Mouse (Mus musculus) midbrain, embryonic 15.5 days (tissue): ENCODE data around the gene Fgfr2. TPM values are rescaled to one million over a fixed set of nuclear protein-coding genes. Genes with fewer than 3 reads are reported as not detected.

ENCODE experiments used
- ATAC-seq: fragments of 200-750 bp; cut with Nextera tagmentation; replicated peaks from 2 replicates; pipeline ENCODE4 v1.8.0; 2017; ENCODE audit warnings: moderate TSS enrichment
- H3K27ac ChIP-seq: fragments of 300-500 bp; sonication (generic); 2 replicates; pipeline ENCODE4 v1.5.1; 2015; ENCODE audit warnings: mild to moderate bottlenecking, inconsistent platforms
- H3K27me3 ChIP-seq: fragments of 300-500 bp; sonication (generic); replicated peaks from 2 replicates; pipeline ENCODE4 v1.6.1; 2015; ENCODE audit warnings: inconsistent platforms
- H3K36me3 ChIP-seq: fragments of 300-500 bp; sonication (generic); replicated peaks from 2 replicates; pipeline ENCODE4 v1.6.1; 2015; ENCODE audit warnings: inconsistent platforms
- H3K4me1 ChIP-seq: fragments of 300-500 bp; sonication (generic); 2 replicates; pipeline ENCODE4 v1.6.1; 2015; ENCODE audit warnings: inconsistent platforms
- H3K4me2 ChIP-seq: fragments of 300-500 bp; sonication (generic); 2 replicates; pipeline ENCODE4 v1.6.1; 2015; ENCODE audit warnings: inconsistent platforms, mild to moderate bottlenecking, moderate library complexity
- H3K4me3 ChIP-seq: fragments of 300-500 bp; sonication (generic); 2 replicates; pipeline ENCODE4 v1.5.1; 2015; ENCODE audit warnings: mild to moderate bottlenecking, inconsistent platforms
- H3K9ac ChIP-seq: fragments of 300-500 bp; sonication (generic); 2 replicates; pipeline ENCODE4 v1.6.1; 2015; ENCODE audit warnings: mild to moderate bottlenecking, inconsistent platforms
- H3K9me3 ChIP-seq: fragments of 300-500 bp; sonication (generic); 2 replicates; pipeline ENCODE4 v1.6.1; 2016; ENCODE audit warnings: inconsistent platforms
- WGBS: fragments of 180-500 bp; shearing (Covaris S2); methylation state at CpG from one replicate; pipeline ENCODE4 v1.1.7; 2015; ENCODE audit warnings: mixed read lengths; 5-methylcytosine and 5-hydroxymethylcytosine counted together
- polyA plus RNA-seq: library from polyadenylated mRNA; unstranded; fragments of >200 nt; fragmentation: Nextera tagmentation; extraction: Ambion mirVana; gene quantifications from 2 replicates; pipeline ENCODE4 v1.2.1, GENCODE M21; 2015

Gene Fgfr2
- polyA plus RNA-seq, 1 experiment from 2014 or later: 23.3 TPM

DNA sequence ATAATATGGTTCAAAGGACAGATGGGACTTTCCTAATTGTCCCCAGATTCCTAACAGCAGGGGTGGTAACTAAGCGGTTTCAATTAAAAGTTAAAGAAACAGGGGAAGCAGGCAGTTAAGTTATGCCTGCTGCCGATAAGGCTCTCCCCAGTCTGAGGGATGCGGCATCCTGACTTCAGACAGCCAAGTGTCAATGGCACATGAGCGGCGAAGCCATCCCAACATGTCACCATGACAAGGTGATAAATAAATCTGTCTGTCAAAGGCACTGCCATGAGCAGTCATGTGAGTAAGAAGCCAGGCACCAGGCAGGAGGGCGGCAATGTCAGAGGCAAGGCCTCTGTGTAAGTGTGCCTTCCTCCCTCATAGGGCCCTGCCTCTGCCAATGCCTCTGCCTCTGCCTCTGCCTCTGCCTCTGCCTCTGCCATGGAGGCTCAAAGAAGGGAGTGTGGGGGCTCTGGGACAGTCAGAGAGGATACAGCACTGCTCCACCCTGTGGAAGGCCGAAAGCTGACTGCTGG is 55.8 kb downstream of the Fgfr2 start:
- Histone ChIP-seq H3K27ac (peak overlapping the region; percentile 28), H3K36me3 (no peaks in the 10 kb centered on the region), H3K27me3 (no peaks in the 10 kb centered on the region), H3K4me2 (no peak overlapping the region), H3K9me3 (no peaks in the 10 kb centered on the region), H3K9ac (no peak overlapping the region), H3K4me3 (no peak overlapping the region), H3K4me1 (peaks cover 49% of the 10 kb centered on the region)
- ATAC-seq: peak; percentile 41; the same call in 1 of the 2 replicates
- 37% methylated on average over 7 of the region's 7 CpGs for WGBS

DNA sequence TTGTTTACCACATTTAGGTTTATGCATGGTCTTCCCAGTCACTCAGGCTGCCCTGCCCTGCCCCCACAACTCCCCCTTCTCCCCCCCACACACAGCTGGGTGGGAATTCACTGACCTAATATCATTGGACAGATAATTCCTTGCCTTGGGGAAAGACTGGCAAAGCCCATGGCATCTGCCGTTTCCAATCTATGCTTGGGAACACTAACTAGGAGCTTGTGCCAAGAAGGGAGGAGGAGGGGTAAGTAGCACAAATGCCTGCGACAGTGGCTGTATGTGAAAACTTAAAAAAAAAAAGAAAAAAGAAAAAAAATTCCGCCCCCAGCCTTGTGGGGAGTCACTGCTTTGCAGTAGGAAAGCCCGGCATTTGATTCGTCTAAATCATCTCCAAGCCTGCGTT is 56.4 kb downstream of the Fgfr2 start:
- 14% methylated on average over 6 of the region's 6 CpGs for WGBS
- H3K4me3 ChIP-seq: no peak overlapping the region
- no peaks in the 10 kb centered on the region for H3K9me3 ChIP-seq
- H3K4me1 ChIP-seq: peaks cover 43% of the 10 kb centered on the region
- ATAC-seq: peak; percentile 27; the same call in 1 of the 2 replicates
- no peaks in the 10 kb centered on the region for H3K36me3 ChIP-seq
- no peaks in the 10 kb centered on the region for H3K27me3 ChIP-seq
- no peak overlapping the region for H3K9ac ChIP-seq
- H3K27ac ChIP-seq: peak overlapping the region; percentile 42
- no peak overlapping the region for H3K4me2 ChIP-seq

DNA sequence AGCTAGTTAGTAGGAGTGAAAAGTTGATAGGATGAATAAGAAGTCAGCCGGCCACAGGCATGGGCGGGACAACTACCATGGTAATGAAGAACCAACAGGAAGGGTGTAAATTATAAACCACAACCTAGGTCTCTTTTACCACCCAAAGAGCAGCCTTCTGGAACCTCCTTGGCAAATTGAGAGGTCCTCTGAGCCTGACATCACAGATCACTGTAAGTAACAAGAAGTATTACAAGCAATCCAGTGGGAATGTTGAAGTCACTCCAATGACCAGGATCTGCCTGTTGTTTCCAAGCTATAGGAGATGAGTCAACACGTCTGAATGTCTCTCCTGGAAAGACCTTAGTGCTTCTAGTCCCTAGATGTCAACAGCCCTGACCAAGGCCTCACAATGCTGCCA is 61.1 kb downstream of the Fgfr2 start:
- H3K27me3 ChIP-seq: no peaks in the 10 kb centered on the region
- WGBS: 94% methylated on average over 3 of the region's 3 CpGs
- H3K9ac ChIP-seq: no peak overlapping the region
- no peaks in the 10 kb centered on the region for H3K36me3 ChIP-seq
- no peak overlapping the region for H3K4me2 ChIP-seq
- H3K27ac ChIP-seq: no peak overlapping the region
- no peak overlapping the region for H3K4me3 ChIP-seq
- H3K9me3 ChIP-seq: no peaks in the 10 kb centered on the region
- ATAC-seq: no peak
- H3K4me1 ChIP-seq: peaks cover 31% of the 10 kb centered on the region

DNA sequence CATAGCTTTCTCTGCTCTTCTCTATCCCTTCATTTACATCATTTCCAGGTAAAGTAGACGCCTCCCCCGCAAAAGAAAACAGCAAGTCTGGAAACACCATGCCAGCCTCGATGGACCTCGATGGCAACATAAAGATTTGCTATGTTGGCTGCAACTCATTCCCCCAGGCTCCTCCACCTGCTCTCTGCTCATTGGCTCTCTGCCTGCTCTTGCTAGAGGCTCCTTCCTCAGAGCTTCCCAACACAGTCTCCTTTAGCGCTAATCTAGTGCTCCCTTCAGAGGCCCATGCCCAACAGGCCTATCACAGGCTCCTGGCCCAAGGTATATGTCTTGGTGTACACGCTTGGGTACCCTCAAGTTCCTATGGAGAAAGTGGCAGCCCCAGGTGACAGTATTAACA is 63.0 kb downstream of the Fgfr2 start:
- no peak overlapping the region for H3K4me2 ChIP-seq
- WGBS: 88% methylated on average over 6 of the region's 6 CpGs
- H3K9ac ChIP-seq: no peak overlapping the region
- no peak for ATAC-seq
- no peaks in the 10 kb centered on the region for H3K27me3 ChIP-seq
- no peak overlapping the region for H3K4me3 ChIP-seq
- H3K36me3 ChIP-seq: no peaks in the 10 kb centered on the region
- no peaks in the 10 kb centered on the region for H3K9me3 ChIP-seq
- H3K27ac ChIP-seq: no peak overlapping the region
- peaks cover 17% of the 10 kb centered on the region for H3K4me1 ChIP-seq

DNA sequence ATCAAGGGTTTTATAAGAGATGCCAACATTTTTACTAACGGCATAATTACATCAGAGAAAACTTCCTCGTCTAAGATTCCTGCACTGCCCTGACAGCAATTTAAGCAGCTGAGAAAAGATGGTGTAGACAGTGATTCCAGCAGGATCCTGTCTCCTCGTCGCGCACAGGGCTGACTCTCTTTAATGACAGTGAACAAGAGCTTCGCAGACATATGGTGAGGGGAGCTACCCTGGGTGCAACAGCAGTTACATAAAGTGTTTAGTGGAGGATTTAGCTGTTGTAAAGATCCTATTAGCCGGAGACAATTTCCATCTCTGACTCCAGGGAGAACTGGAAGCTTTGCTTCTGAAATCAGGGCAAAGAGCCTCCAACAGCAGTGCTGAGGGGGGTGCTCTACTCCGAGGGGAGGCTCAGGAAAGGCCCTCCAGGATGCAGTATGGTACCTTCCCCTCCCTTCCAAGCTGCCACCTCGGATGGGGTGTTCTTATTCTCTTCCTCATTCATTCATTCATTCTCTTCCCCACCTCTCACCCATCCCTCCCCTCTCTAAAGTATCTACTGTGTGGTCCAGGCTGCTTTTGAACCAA is 63.5 kb downstream of the Fgfr2 start:
- WGBS: 51% methylated on average over 9 of the region's 9 CpGs

DNA sequence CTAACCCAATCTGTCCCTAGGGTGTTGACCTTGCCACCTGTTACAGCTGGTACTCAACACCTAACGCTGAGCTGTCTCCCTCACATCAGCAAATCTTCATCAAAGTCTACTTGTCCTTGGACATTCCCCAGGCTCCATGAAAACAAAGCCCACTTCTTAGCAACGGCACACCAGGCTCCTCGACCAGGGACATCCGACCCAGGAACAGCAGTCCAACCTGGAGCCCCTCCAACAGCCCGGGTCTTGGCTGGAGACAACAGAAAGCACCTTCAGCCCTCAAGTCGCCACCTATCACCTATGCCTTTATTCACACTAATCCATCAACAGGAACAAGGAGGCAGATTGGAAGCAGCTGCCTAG is 64.0 kb downstream of the Fgfr2 start:
- Histone ChIP-seq H3K4me2 (no peak overlapping the region), H3K4me1 (peaks cover 17% of the 10 kb centered on the region), H3K27me3 (no peaks in the 10 kb centered on the region), H3K4me3 (no peak overlapping the region), H3K9me3 (no peaks in the 10 kb centered on the region), H3K9ac (no peak overlapping the region; the same call in 1 of the 2 replicates), H3K27ac (peak overlapping the region; percentile 17; the same call in 1 of the 2 replicates), H3K36me3 (no peaks in the 10 kb centered on the region)
- no peak for ATAC-seq
- WGBS: 75% methylated on average over 6 of the region's 6 CpGs

More for the DNA sequence above, 63.5 kb downstream of the Fgfr2 start:
- Histone ChIP-seq H3K27ac (peak overlapping the region; percentile 17; the same call in 1 of the 2 replicates), H3K27me3 (no peaks in the 10 kb centered on the region), H3K9ac (peak overlapping the region; percentile 9; the same call in 1 of the 2 replicates), H3K4me3 (no peak overlapping the region), H3K4me1 (peaks cover 17% of the 10 kb centered on the region), H3K36me3 (no peaks in the 10 kb centered on the region), H3K4me2 (no peak overlapping the region), H3K9me3 (no peaks in the 10 kb centered on the region)
- ATAC-seq: no peak

DNA sequence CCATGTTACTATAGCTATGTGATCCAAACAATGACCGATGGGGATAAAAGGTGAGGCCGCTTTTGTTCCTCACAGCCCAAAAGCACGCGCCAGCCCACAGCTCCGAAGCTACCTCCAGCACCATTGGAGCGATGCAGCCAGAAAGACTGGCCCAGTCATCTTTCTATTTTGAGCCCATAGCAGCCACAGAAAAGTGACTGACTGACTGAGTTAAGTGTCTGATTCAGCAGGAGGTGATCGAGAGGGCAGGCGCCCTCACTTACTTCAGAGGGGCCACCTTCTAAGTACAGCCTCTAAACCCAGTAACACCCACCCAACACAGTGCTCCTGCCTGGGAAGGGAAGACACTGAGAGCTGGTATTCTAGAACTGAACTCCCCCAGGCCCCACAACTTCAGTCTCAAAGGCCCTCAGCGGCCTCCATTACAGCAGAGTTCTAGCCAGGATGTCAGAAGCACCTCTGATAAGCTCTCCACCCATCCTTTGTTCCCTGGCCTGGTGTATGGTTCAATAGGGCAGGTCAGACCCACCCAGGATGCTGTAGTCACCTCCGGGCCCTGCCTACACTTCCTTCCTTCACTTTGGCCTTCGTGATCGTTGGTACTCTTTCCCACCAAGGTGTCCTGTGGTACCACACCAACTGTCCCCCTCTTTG is 64.5 kb downstream of the Fgfr2 start:
- H3K27me3 ChIP-seq: no peaks in the 10 kb centered on the region
- no peak for ATAC-seq
- no peaks in the 10 kb centered on the region for H3K9me3 ChIP-seq
- no peak overlapping the region for H3K4me3 ChIP-seq
- 94% methylated on average over 12 of the region's 12 CpGs for WGBS
- H3K4me2 ChIP-seq: no peak overlapping the region
- peaks cover 17% of the 10 kb centered on the region for H3K4me1 ChIP-seq
- no peak overlapping the region for H3K27ac ChIP-seq
- no peak overlapping the region for H3K9ac ChIP-seq
- H3K36me3 ChIP-seq: no peaks in the 10 kb centered on the region

DNA sequence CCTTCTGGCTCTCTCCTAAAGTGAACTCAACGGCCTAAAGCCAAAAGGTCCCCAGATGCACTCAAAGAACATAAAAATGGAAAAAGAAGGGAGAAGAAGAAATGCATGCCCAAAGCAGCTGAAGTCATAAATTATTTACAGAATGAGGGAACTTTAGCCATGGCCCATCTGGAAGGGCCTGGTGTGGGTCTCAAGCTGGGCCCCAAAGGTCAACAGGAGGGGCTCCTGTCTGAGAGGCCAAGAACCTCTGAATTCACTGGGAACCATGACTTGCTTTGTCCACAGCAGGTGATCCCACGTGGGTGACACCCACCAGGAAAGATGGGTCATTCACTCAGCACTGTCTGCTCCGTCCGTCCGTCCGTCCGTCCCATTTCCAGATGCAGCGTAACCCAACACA is 66.2 kb downstream of the Fgfr2 start:
- no peaks in the 10 kb centered on the region for H3K27me3 ChIP-seq
- no peak overlapping the region for H3K9ac ChIP-seq
- H3K27ac ChIP-seq: no peak overlapping the region
- no peaks in the 10 kb centered on the region for H3K9me3 ChIP-seq
- H3K36me3 ChIP-seq: no peaks in the 10 kb centered on the region
- peaks cover 17% of the 10 kb centered on the region for H3K4me1 ChIP-seq
- ATAC-seq: no peak
- H3K4me3 ChIP-seq: no peak overlapping the region
- no peak overlapping the region for H3K4me2 ChIP-seq
- WGBS: 92% methylated on average over 8 of the region's 8 CpGs

DNA sequence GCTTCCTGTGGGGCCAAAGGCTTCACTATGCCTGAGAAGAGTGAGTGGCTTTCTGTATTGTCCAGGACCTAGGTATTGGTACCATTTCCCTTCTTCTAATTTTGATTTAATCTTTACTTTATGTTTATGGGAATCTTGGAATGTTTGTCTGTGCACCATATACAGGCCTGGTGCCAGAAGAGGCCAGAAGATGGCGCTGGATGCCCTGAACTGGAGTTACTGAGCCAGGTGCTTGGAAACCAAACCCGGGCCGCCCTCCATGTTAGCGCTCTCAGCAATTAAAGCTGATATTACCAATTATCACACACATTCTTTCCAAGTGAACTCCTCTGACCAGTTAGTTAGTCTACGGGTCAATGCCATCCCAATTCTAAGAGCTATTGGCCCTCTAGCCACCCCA is 68.7 kb downstream of the Fgfr2 start:
- H3K36me3 ChIP-seq: no peaks in the 10 kb centered on the region
- H3K4me1 ChIP-seq: peaks cover 7% of the 10 kb centered on the region
- no peak overlapping the region for H3K9ac ChIP-seq
- ATAC-seq: no peak
- WGBS: 98% methylated on average over 5 of the region's 5 CpGs
- H3K4me3 ChIP-seq: no peak overlapping the region
- H3K27me3 ChIP-seq: no peaks in the 10 kb centered on the region
- no peaks in the 10 kb centered on the region for H3K9me3 ChIP-seq
- H3K4me2 ChIP-seq: no peak overlapping the region
- no peak overlapping the region for H3K27ac ChIP-seq

DNA sequence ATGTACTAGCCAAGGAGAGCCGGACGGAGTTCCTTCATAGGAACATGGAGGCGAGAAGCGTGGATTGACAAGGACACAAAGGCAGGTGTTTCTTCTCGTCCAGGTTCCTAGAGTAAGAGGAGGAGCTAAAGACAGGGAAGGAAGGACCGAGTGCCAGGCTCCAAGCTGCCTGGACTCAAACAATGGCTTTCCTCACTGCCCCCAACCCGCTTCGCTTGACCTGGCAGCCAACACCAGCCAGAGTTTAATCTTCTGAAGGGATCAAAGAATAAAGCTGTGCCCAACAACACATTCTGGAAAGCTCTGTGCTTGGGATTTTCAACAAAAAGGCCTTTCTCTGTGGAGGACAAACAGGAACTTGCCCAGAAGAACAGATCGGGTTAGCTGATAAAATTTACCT is 69.4 kb downstream of the Fgfr2 start:
- Histone ChIP-seq H3K27me3 (no peaks in the 10 kb centered on the region), H3K36me3 (no peaks in the 10 kb centered on the region), H3K9ac (no peak overlapping the region), H3K4me3 (no peak overlapping the region), H3K4me2 (no peak overlapping the region), H3K9me3 (no peaks in the 10 kb centered on the region), H3K27ac (no peak overlapping the region), H3K4me1 (0 out of 2 replicates have a peak, but pooled peaks cover under 1% of the 10 kb centered on the region)
- ATAC-seq: no peak
- 57% methylated on average over 9 of the region's 9 CpGs for WGBS

DNA sequence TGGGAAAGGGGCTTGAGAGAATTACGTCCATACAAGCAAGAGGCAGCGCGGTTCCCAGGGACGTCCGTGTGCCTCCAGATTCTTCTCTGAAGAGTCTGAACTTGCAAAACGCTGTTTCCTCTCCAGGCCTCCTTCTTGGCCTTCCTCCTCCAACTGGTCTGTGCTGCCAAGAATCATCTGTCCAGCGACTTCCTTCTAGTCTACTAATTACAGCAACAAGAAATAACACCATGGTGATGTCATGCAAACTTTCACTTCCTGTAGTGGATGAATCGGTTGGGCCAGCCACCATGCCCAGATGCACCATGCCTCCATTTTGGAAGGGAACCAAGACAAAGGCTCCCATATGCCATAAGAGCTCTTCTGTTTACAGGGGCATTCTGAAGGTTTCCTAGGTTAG is 70.3 kb downstream of the Fgfr2 start:
- H3K4me1 ChIP-seq: no peaks in the 10 kb centered on the region
- ATAC-seq: no peak
- WGBS: 83% methylated on average over 8 of the region's 8 CpGs
- no peaks in the 10 kb centered on the region for H3K9me3 ChIP-seq
- no peak overlapping the region for H3K9ac ChIP-seq
- H3K36me3 ChIP-seq: no peaks in the 10 kb centered on the region
- no peak overlapping the region for H3K4me2 ChIP-seq
- no peak overlapping the region for H3K27ac ChIP-seq
- no peak overlapping the region for H3K4me3 ChIP-seq
- no peaks in the 10 kb centered on the region for H3K27me3 ChIP-seq

DNA sequence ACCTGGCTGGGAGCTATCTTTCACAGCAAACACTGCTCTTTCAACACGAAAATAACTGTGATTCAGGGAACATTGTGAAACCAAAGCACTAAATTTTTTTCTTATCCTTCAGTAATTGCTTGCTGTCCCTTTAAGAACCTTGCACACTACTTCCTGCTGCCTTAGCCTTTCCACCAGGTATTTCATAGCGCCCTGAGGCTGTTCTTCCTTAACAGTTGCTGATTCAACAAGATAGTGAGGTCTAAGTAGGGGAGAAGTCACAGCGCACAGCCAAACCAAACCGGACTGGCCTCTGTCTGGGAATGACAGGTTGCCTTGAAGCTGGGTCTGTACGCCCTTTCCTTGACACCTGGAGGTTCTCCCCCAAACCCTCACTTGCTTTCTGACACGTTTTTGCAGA is 72.5 kb downstream of the Fgfr2 start:
- Histone ChIP-seq H3K9ac (no peak overlapping the region), H3K27ac (no peak overlapping the region), H3K4me3 (no peak overlapping the region), H3K4me1 (no peaks in the 10 kb centered on the region), H3K36me3 (no peaks in the 10 kb centered on the region), H3K9me3 (no peaks in the 10 kb centered on the region), H3K27me3 (no peaks in the 10 kb centered on the region), H3K4me2 (no peak overlapping the region)
- WGBS: 84% methylated on average over 6 of the region's 6 CpGs
- ATAC-seq: no peak

DNA sequence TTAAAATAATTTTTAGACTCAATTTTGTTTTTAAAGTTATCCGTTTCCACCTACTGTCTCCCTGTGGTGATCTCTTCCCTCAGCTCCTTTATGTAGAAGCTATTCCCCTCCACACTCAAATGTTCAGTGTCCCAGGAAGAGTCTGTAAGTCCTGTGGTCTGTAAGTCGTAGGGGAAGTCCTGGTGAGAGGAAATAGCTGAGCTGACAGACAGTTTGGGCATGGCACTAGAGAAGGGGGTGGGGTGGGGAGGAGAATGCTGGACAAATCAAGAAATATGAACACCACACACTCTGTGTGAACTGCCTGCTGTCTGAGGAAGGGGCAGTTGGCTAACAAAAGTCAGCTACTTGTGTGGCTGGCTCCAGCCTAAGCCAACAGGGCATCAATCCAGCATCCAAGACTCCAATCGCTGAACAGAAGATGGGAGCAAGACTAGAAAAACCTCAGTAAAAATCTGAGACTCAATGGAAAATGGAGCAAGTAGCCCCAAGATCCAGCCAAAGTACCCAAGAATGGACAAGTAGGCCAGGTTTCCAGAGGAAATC is 75.0 kb downstream of the Fgfr2 start:
- Histone ChIP-seq H3K27me3 (no peaks in the 10 kb centered on the region), H3K36me3 (no peaks in the 10 kb centered on the region), H3K4me2 (no peak overlapping the region), H3K4me3 (no peak overlapping the region), H3K4me1 (no peaks in the 10 kb centered on the region), H3K9ac (no peak overlapping the region), H3K27ac (no peak overlapping the region), H3K9me3 (no peaks in the 10 kb centered on the region)
- ATAC-seq: no peak
- WGBS: 76% methylated on average over 3 of the region's 3 CpGs
